Mouse (Mus musculus): Measurements from ENCODE around the gene Rbm3. TPM values are rescaled to one million over a fixed set of nuclear protein-coding genes. Genes with fewer than 3 reads are reported as not detected.

Rbm3 gene
- total and polyA plus RNA-seq, 2 experiments: 24.3 to 67.0 TPM

- Histone ChIP-seq H3K9ac (ENCODE audit: low read depth, low read length) (no peak overlapping the region), H3K27me3 (ENCODE audit: control insufficient read depth, insufficient read depth, low read length) (no peaks in the 10 kb centered on the region), H3K4me1 (ENCODE audit: control insufficient read depth, insufficient read depth, low read length) (no peaks in the 10 kb centered on the region), H3K27ac (replicated peaks; ENCODE audit: insufficient read depth, low read depth, low read length) (no peak overlapping the region), H3K79me2 (ENCODE audit: control insufficient read depth, insufficient read depth, low read length) (no peaks in the 10 kb centered on the region), H3K36me3 (ENCODE audit: control insufficient read depth, insufficient read depth, low read length) (peaks cover 7% of the 10 kb centered on the region), H3K4me3 (ENCODE audit: insufficient read depth, low read depth, low read length) (no peak overlapping the region)
- no peak for TF ChIP-seq CTCF (IDR thresholded peaks at IDR 0.05; ENCODE audit: low read depth, low read length)
- no peak for TF ChIP-seq POLR2A (IDR thresholded peaks at IDR 0.05; ENCODE audit: extremely low read depth, insufficient read depth, low read length)
- 93% methylated on average over 6 of the region's 6 CpGs for WGBS
- DNase-seq (ENCODE audit: extremely low read depth, low read depth, low spot score): no peak
Observed at GRCm38 (mm10) chrX:8123821-8124470, 21.7 kb downstream of the Rbm3 start.

- Histone ChIP-seq H3K27me3 (ENCODE audit: control insufficient read depth, insufficient read depth, low read length) (no peaks in the 10 kb centered on the region), H3K4me3 (ENCODE audit: insufficient read depth, low read depth, low read length) (no peak overlapping the region), H3K79me2 (ENCODE audit: control insufficient read depth, insufficient read depth, low read length) (no peaks in the 10 kb centered on the region), H3K9ac (ENCODE audit: low read depth, low read length) (no peak overlapping the region), H3K36me3 (ENCODE audit: control insufficient read depth, insufficient read depth, low read length) (no peaks in the 10 kb centered on the region), H3K27ac (replicated peaks; ENCODE audit: insufficient read depth, low read depth, low read length) (no peak overlapping the region), H3K4me1 (ENCODE audit: control insufficient read depth, insufficient read depth, low read length) (no peaks in the 10 kb centered on the region)
- TF ChIP-seq POLR2A (IDR thresholded peaks at IDR 0.05; ENCODE audit: extremely low read depth, insufficient read depth, low read length) (no peak), CTCF (IDR thresholded peaks at IDR 0.05; ENCODE audit: low read depth, low read length) (no peak)
- DNase-seq (ENCODE audit: extremely low read depth, low read depth, low spot score): no peak
Observed at GRCm38 (mm10) chrX:8117264-8117663, 28.4 kb downstream of the Rbm3 start.

DNA sequence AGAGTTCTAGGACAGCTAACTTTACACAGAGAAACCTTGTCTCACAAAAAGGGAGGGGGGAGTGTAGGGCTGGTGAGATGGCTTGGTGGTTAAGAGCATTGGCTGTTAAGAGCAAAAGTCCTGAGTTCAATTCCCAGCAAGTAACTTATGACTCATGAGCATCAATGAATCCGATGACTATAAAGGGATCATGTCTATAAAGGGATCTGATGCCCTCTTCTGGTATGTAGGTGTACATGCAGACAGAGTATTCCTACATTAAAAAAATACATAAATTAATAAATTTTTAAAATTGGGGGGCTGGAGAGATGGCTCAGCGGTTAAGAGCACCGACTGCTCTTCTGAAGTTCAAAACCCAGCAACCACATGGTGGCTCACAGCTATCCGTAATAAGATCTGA, 30.4 kb downstream of the Rbm3 start:
- no peak overlapping the region for H3K27ac ChIP-seq (replicated peaks; ENCODE audit: insufficient read depth, low read depth, low read length)
- 60% methylated on average over 4 of the region's 4 CpGs for WGBS

GRCm38 (mm10) chrX:8105019-8105418, 40.7 kb downstream of the Rbm3 start:
- no peak for DNase-seq (ENCODE audit: extremely low read depth, low read depth, low spot score)
- no peaks in the 10 kb centered on the region for H3K27me3 ChIP-seq (ENCODE audit: control insufficient read depth, insufficient read depth, low read length)
- WGBS: 93% methylated on average over 3 of the region's 3 CpGs
- TF ChIP-seq CTCF (IDR thresholded peaks at IDR 0.05; ENCODE audit: low read depth, low read length): no peak
- no peak for TF ChIP-seq POLR2A (IDR thresholded peaks at IDR 0.05; ENCODE audit: extremely low read depth, insufficient read depth, low read length)
- no peak overlapping the region for H3K27ac ChIP-seq (replicated peaks; ENCODE audit: insufficient read depth, low read depth, low read length)
- H3K4me1 ChIP-seq (ENCODE audit: control insufficient read depth, insufficient read depth, low read length): no peaks in the 10 kb centered on the region
- H3K4me3 ChIP-seq (ENCODE audit: insufficient read depth, low read depth, low read length): no peak overlapping the region
- no peaks in the 10 kb centered on the region for H3K36me3 ChIP-seq (ENCODE audit: control insufficient read depth, insufficient read depth, low read length)
- no peak overlapping the region for H3K9ac ChIP-seq (ENCODE audit: low read depth, low read length)
- no peaks in the 10 kb centered on the region for H3K79me2 ChIP-seq (ENCODE audit: control insufficient read depth, insufficient read depth, low read length)

More for the DNA sequence above, 30.4 kb downstream of the Rbm3 start:
- H3K27me3 ChIP-seq (ENCODE audit: control insufficient read depth, insufficient read depth, low read length): no peaks in the 10 kb centered on the region
- TF ChIP-seq POLR2A (IDR thresholded peaks at IDR 0.05; ENCODE audit: extremely low read depth, insufficient read depth, low read length): no peak
- TF ChIP-seq CTCF (IDR thresholded peaks at IDR 0.05; ENCODE audit: low read depth, low read length): no peak
- no peaks in the 10 kb centered on the region for H3K79me2 ChIP-seq (ENCODE audit: control insufficient read depth, insufficient read depth, low read length)
- DNase-seq (ENCODE audit: extremely low read depth, low read depth, low spot score): no peak
- H3K9ac ChIP-seq (ENCODE audit: low read depth, low read length): no peak overlapping the region
- H3K36me3 ChIP-seq (ENCODE audit: control insufficient read depth, insufficient read depth, low read length): no peaks in the 10 kb centered on the region
- no peaks in the 10 kb centered on the region for H3K4me1 ChIP-seq (ENCODE audit: control insufficient read depth, insufficient read depth, low read length)
- no peak overlapping the region for H3K4me3 ChIP-seq (ENCODE audit: insufficient read depth, low read depth, low read length)

GRCm38 (mm10) chrX:8102213-8102668, 43.4 kb downstream of the Rbm3 start:
- TF ChIP-seq CTCF (IDR thresholded peaks at IDR 0.05; ENCODE audit: low read depth, low read length): no peak
- no peak for TF ChIP-seq POLR2A (IDR thresholded peaks at IDR 0.05; ENCODE audit: extremely low read depth, insufficient read depth, low read length)
- H3K9ac ChIP-seq (ENCODE audit: low read depth, low read length): no peak overlapping the region
- WGBS: 59% methylated on average over 7 of the region's 7 CpGs
- no peaks in the 10 kb centered on the region for H3K79me2 ChIP-seq (ENCODE audit: control insufficient read depth, insufficient read depth, low read length)
- DNase-seq (ENCODE audit: extremely low read depth, low read depth, low spot score): no peak
- no peak overlapping the region for H3K4me3 ChIP-seq (ENCODE audit: insufficient read depth, low read depth, low read length)
- H3K36me3 ChIP-seq (ENCODE audit: control insufficient read depth, insufficient read depth, low read length): no peaks in the 10 kb centered on the region
- peaks cover under 1% of the 10 kb centered on the region; the same call in 1 of the 2 replicates for H3K4me1 ChIP-seq (ENCODE audit: control insufficient read depth, insufficient read depth, low read length)
- H3K27ac ChIP-seq (replicated peaks; ENCODE audit: insufficient read depth, low read depth, low read length): no peak overlapping the region
- no peaks in the 10 kb centered on the region for H3K27me3 ChIP-seq (ENCODE audit: control insufficient read depth, insufficient read depth, low read length)

GRCm38 (mm10) chrX:8101017-8101416, 44.7 kb downstream of the Rbm3 start:
- 60% methylated on average over 3 of the region's 3 CpGs for WGBS
- Histone ChIP-seq H3K27me3 (ENCODE audit: control insufficient read depth, insufficient read depth, low read length) (no peaks in the 10 kb centered on the region), H3K27ac (replicated peaks; ENCODE audit: insufficient read depth, low read depth, low read length) (no peak overlapping the region), H3K79me2 (ENCODE audit: control insufficient read depth, insufficient read depth, low read length) (no peaks in the 10 kb centered on the region), H3K36me3 (ENCODE audit: control insufficient read depth, insufficient read depth, low read length) (no peaks in the 10 kb centered on the region), H3K4me1 (ENCODE audit: control insufficient read depth, insufficient read depth, low read length) (peaks cover 1% of the 10 kb centered on the region; the same call in 1 of the 2 replicates), H3K9ac (ENCODE audit: low read depth, low read length) (no peak overlapping the region), H3K4me3 (ENCODE audit: insufficient read depth, low read depth, low read length) (no peak overlapping the region)
- no peak for DNase-seq (ENCODE audit: extremely low read depth, low read depth, low spot score)
- TF ChIP-seq CTCF (IDR thresholded peaks at IDR 0.05; ENCODE audit: low read depth, low read length) (no peak), POLR2A (IDR thresholded peaks at IDR 0.05; ENCODE audit: extremely low read depth, insufficient read depth, low read length) (no peak)

Data from liver, adult 2 months (tissue).